Mouse (Mus musculus) liver, embryonic 14.5 days (tissue): Measurements from ENCODE around the gene 4921536K21Rik. TPM values are rescaled to one million over a fixed set of nuclear protein-coding genes. Genes with fewer than 3 reads are reported as not detected.
A peak's percentile ranks its signal among the peaks of the same experiment; 100 is the strongest.

ENCODE experiments used
- ATAC-seq: fragments of 200-750 bp; cut with Nextera tagmentation; 2 replicates; pipeline ENCODE4 v1.8.0; 2017; ENCODE audit warnings: moderate number of reproducible peaks, mild to moderate bottlenecking, moderate library complexity; ENCODE audit not compliant: insufficient read depth
- DNase-seq, 3 experiments: peaks; one replicate each; pipeline ENCODE4 v3.0.0-alpha.2; 2012 to 2013; ENCODE audit warnings: low read depth in 3 of 3, low spot score in 3 of 3
- H3K27ac ChIP-seq: fragments of 300-500 bp; sonication (generic); 2 replicates; pipeline ENCODE4 v1.5.1; 2014; ENCODE audit warnings: moderate library complexity, mild to moderate bottlenecking, control low read depth, inconsistent platforms
- H3K27me3 ChIP-seq: fragments of 300-500 bp; sonication (generic); 2 replicates; pipeline ENCODE4 v1.6.1; 2014; ENCODE audit warnings: mild to moderate bottlenecking, low read length, moderate library complexity; ENCODE audit not compliant: control insufficient read depth, insufficient read depth
- H3K36me3 ChIP-seq: fragments of 300-500 bp; sonication (generic); replicated peaks from 2 replicates; pipeline ENCODE4 v1.6.1; 2014; ENCODE audit warnings: low read depth; ENCODE audit not compliant: control insufficient read depth, insufficient read depth
- H3K4me1 ChIP-seq, 2 experiments: fragments of 200-500 bp in 1 of 2; fragments of 300-500 bp in 1 of 2; sonication (generic) in 1 of 2; replicated peaks; 2 replicates each; pipeline ENCODE4 v1.6.1; 2012 to 2014; ENCODE audit warnings: antibody characterized with exemption in 1 of 2, inconsistent platforms in 1 of 2, low read length in 1 of 2; ENCODE audit not compliant: control insufficient read depth in 2 of 2, insufficient read depth in 2 of 2
- H3K4me2 ChIP-seq: fragments of 300-500 bp; sonication (generic); 2 replicates; pipeline ENCODE4 v1.6.1; 2014; ENCODE audit warnings: low read depth, mild to moderate bottlenecking, control low read depth, moderate library complexity
- H3K4me3 ChIP-seq, 2 experiments: fragments of 200-500 bp in 1 of 2; fragments of 300-500 bp in 1 of 2; sonication (generic) in 1 of 2; 2 replicates each; pipeline ENCODE4 v1.5.1; 2012 to 2014; ENCODE audit warnings: low read depth in 2 of 2, low read length in 2 of 2, mild to moderate bottlenecking in 2 of 2, control low read depth in 1 of 2, inconsistent platforms in 1 of 2, moderate library complexity in 1 of 2; ENCODE audit not compliant: insufficient read depth in 1 of 2
- H3K9ac ChIP-seq: fragments of 300-500 bp; sonication (generic); replicated peaks from 2 replicates; pipeline ENCODE4 v1.6.1; 2014; ENCODE audit warnings: mild to moderate bottlenecking, control low read depth, moderate library complexity
- H3K9me3 ChIP-seq: fragments of 300-500 bp; sonication (generic); 2 replicates; pipeline ENCODE4 v1.6.1; 2016; ENCODE audit warnings: low read length, mixed read lengths; ENCODE audit not compliant: control insufficient read depth
- CTCF ChIP-seq: IDR thresholded peaks from 2 replicates; pipeline ENCODE4 v1.5.1; 2016; ENCODE audit warnings: antibody characterized with exemption, low read depth, control low read depth
- EP300 ChIP-seq: IDR thresholded peaks from 2 replicates; pipeline ENCODE4 v1.6.1; 2016; ENCODE audit warnings: antibody characterized with exemption, low read depth
- WGBS: fragments of 180-500 bp; shearing (Covaris S2); extraction: QIAGEN DNeasy Blood & Tissue Kit; methylation state at CpG from one replicate; pipeline ENCODE4 v1.1.7; 2014; ENCODE audit not compliant: insufficient replicate concordance; 5-methylcytosine and 5-hydroxymethylcytosine counted together
- polyA plus RNA-seq, 2 experiments: library from polyadenylated mRNA; depleted of rRNA in 1 of 2; stranded (reverse) in 1 of 2; unstranded in 1 of 2; fragments of >200 nt; fragmentation: Nextera tagmentation in 1 of 2; extraction: Ambion mirVana in 1 of 2; gene quantifications; 2 replicates each; pipeline versions ENCODE4 v1.2.1 to v1.2.3; 2012 to 2014

Gene 4921536K21Rik
- polyA plus RNA-seq, 2 experiments = 0.02 TPM; not detected in 1

DNA sequence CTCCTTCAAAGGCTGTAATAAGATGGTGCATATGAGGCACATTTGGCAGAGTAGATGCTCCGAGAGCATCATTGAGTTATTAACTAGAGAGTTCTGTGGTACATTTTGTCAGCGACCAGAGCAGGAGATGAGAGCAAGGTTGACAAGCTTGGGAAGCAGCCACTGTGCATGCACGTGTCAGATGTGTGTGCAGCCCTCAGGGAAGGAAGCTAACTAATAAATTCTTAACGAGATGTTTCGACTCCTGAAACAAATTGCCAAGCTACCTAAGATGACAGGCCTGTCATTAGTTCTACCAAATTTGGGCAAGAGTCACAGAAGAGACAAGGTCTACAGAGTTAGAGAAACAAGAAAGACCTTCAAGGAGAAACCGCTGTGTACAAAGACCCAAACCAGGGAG lies 30.6 kb downstream of the 4921536K21Rik start:
- WGBS = 32% methylated on average over 6 of the region's 6 CpGs
- no peak overlapping the region for H3K27ac ChIP-seq
- H3K36me3 ChIP-seq = no peaks in the 10 kb centered on the region
- H3K4me3 ChIP-seq = no peak overlapping the region
- H3K4me2 ChIP-seq = peak overlapping the region; percentile 67
- TF ChIP-seq CTCF (no peak), EP300 (no peak)
- DNase-seq (no peak), ATAC-seq (no peak)
- H3K9me3 ChIP-seq = no peaks in the 10 kb centered on the region
- H3K9ac ChIP-seq = no peak overlapping the region
- H3K27me3 ChIP-seq = peaks cover 8% of the 10 kb centered on the region; the same call in 1 of the 2 replicates
- peaks cover 2 to 5% of the 10 kb centered on the region in 2 experiments; a peak in 2 of 4 replicates for H3K4me1 ChIP-seq

- DNase-seq (peak; percentile 30 to 43 (median 31)), ATAC-seq (peak; percentile 89)
- Histone ChIP-seq H3K9me3 (no peaks in the 10 kb centered on the region), H3K27me3 (peaks cover 8% of the 10 kb centered on the region; the same call in 1 of the 2 replicates), H3K27ac (no peak within 1 kb of the TSS), H3K4me2 (peak within 1 kb of the TSS; percentile 67), H3K9ac (no peak within 1 kb of the TSS), H3K4me3 (peak within 1 kb of the TSS; percentile 38 to 44), H3K36me3 (no peaks in the 10 kb centered on the region), H3K4me1 (peaks cover 2 to 5% of the 10 kb centered on the region in 2 experiments; a peak in 2 of 4 replicates)
- WGBS = 2% methylated on average over 50 of the region's 58 CpGs
- TF ChIP-seq EP300 = no peak
- peak; percentile 31 for TF ChIP-seq CTCF
Measured at GRCm38 (mm10) chr11:3863454-3864112, 31.3 kb downstream of the 4921536K21Rik start, which contains the start of gene Osbp2. Osbp2 (minus strand) TSS chr11:3863903.

- TF ChIP-seq CTCF (no peak), EP300 (no peak)
- ATAC-seq = no peak
- 51% methylated on average over 19 of the region's 19 CpGs for WGBS
- H3K4me1 ChIP-seq = peaks cover 2 to 5% of the 10 kb centered on the region in 2 experiments; a peak in 2 of 4 replicates
- no peak overlapping the region for H3K4me3 ChIP-seq
- H3K9me3 ChIP-seq = no peaks in the 10 kb centered on the region
- no peak for DNase-seq
- no peak overlapping the region for H3K9ac ChIP-seq
- H3K27ac ChIP-seq = no peak overlapping the region
- peaks cover 8% of the 10 kb centered on the region; the same call in 1 of the 2 replicates for H3K27me3 ChIP-seq
- H3K36me3 ChIP-seq = no peaks in the 10 kb centered on the region
- H3K4me2 ChIP-seq = no peak overlapping the region; the same call in 1 of the 2 replicates
Measured at GRCm38 (mm10) chr11:3862661-3863453, 32.0 kb downstream of the 4921536K21Rik start.

- 65% methylated on average over 4 of the region's 4 CpGs for WGBS
Measured at GRCm38 (mm10) chr11:3860361-3860760, 34.5 kb downstream of the 4921536K21Rik start.

GRCm38 (mm10) chr11:3859778-3860177 lies 35.1 kb downstream of the 4921536K21Rik start:
- 79% methylated on average over 4 of the region's 4 CpGs for WGBS
- Histone ChIP-seq H3K4me2 (no peak overlapping the region), H3K4me3 (no peak overlapping the region), H3K4me1 (peaks cover 2 to 5% of the 10 kb centered on the region in 2 experiments; a peak in 2 of 4 replicates), H3K9ac (no peak overlapping the region), H3K27me3 (peaks cover 8% of the 10 kb centered on the region; the same call in 1 of the 2 replicates), H3K27ac (no peak overlapping the region), H3K9me3 (no peaks in the 10 kb centered on the region), H3K36me3 (no peaks in the 10 kb centered on the region)
- ATAC-seq (no peak), DNase-seq (no peak)
- TF ChIP-seq CTCF = no peak

More at GRCm38 (mm10) chr11:3860361-3860760, 34.5 kb downstream of the 4921536K21Rik start:
- H3K9ac ChIP-seq = no peak overlapping the region
- H3K4me1 ChIP-seq = peaks cover 2 to 5% of the 10 kb centered on the region in 2 experiments; a peak in 2 of 4 replicates
- H3K27ac ChIP-seq = no peak overlapping the region
- H3K4me2 ChIP-seq = no peak overlapping the region
- no peak for DNase-seq
- peaks cover 8% of the 10 kb centered on the region; the same call in 1 of the 2 replicates for H3K27me3 ChIP-seq
- no peak for ATAC-seq
- TF ChIP-seq EP300 (no peak), CTCF (no peak)
- no peaks in the 10 kb centered on the region for H3K9me3 ChIP-seq
- no peaks in the 10 kb centered on the region for H3K36me3 ChIP-seq
- no peak overlapping the region for H3K4me3 ChIP-seq
